7 mouse cellular contexts compared by ENCODE assay signal in the genomic region with DNA sequence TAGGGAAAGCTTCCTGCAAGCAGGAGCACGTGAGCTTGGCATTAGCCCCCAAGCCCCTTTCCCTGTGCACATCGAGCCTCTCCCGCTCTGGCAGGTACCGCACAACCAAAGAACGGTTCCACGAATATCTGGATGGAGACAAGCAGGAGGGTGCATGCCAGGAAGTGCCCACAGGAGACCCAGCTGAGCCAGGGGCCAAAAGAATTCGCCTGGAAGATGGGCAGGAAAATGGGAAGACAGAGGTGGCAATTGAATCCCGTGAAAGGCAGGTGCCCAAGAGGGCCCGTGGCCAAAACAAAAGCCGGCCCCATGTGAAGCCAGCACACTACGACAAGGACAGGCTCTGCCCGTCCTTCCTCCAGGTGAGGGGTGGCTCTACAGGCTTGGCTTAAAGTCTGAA. TPM values are rescaled to one million over a fixed set of nuclear protein-coding genes. Genes with fewer than 3 reads are reported as not detected.
DNase-seq lines count a peak whose midpoint lies in the region; ATAC-seq and TF ChIP-seq lines count a peak whose summit lies in the region.

No protein-coding gene starts in this region.

- H3K9me3 ChIP-seq in lung, embryonic 15.5 days = no peaks in the 10 kb centered on the region
- no peaks in the 10 kb centered on the region for H3K9me3 ChIP-seq in intestine, embryonic 16.5 days (ENCODE audit: control insufficient read depth, low read length)
- H3K9me3 ChIP-seq in neural tube, embryonic 15.5 days (replicated peaks) = no peaks in the 10 kb centered on the region

- no peak for DNase-seq in lung, postnatal 14 days
- DNase-seq in ovary, postnatal 36 days (ENCODE audit: low spot score) = no peak
- DNase-seq in embryo, embryonic 10 days (ENCODE audit: low spot score) = no peak

- no peak overlapping the region for H3K27ac ChIP-seq in lung, embryonic 15.5 days
- H3K27ac ChIP-seq in embryonic fibroblast, embryonic 13.5 days (ENCODE audit: insufficient read depth, low read length) = no peak overlapping the region
- H3K27ac ChIP-seq in intestine, embryonic 16.5 days (ENCODE audit: low read length) = peak overlapping the region; percentile 96
- peak overlapping the region; percentile 98 for H3K27ac ChIP-seq in neural tube, embryonic 15.5 days (replicated peaks)

- 49% methylated on average over 12 of the region's 12 CpGs for WGBS in lung, embryonic 15.5 days
- WGBS in intestine, embryonic 16.5 days = 50% methylated on average over 12 of the region's 12 CpGs
- WGBS in neural tube, embryonic 15.5 days = 56% methylated on average over 12 of the region's 12 CpGs

- H3K36me3 ChIP-seq in lung, embryonic 15.5 days = peaks cover 25% of the 10 kb centered on the region
- H3K36me3 ChIP-seq in intestine, embryonic 16.5 days (ENCODE audit: control insufficient read depth, insufficient read depth, low read length) = peaks cover 22% of the 10 kb centered on the region
- H3K36me3 ChIP-seq in neural tube, embryonic 15.5 days = peaks cover 38% of the 10 kb centered on the region

- no peaks in the 10 kb centered on the region for H3K27me3 ChIP-seq in lung, embryonic 15.5 days
- H3K27me3 ChIP-seq in intestine, embryonic 16.5 days (replicated peaks; ENCODE audit: control insufficient read depth, insufficient read depth, low read length) = no peaks in the 10 kb centered on the region
- H3K27me3 ChIP-seq in neural tube, embryonic 15.5 days (replicated peaks) = 0 out of 2 replicates have a peak, but pooled peaks cover 5% of the 10 kb centered on the region

- H3K9ac ChIP-seq in lung, embryonic 15.5 days = peak overlapping the region; percentile 87
- H3K9ac ChIP-seq in intestine, embryonic 16.5 days (ENCODE audit: low read depth, low read length) = peak overlapping the region; percentile 91
- peak overlapping the region; percentile 81 for H3K9ac ChIP-seq in neural tube, embryonic 15.5 days (replicated peaks)

- peaks cover 34% of the 10 kb centered on the region for H3K4me1 ChIP-seq in lung, embryonic 15.5 days
- H3K4me1 ChIP-seq in embryonic fibroblast, embryonic 13.5 days (ENCODE audit: control insufficient read depth, insufficient read depth, low read length) = no peaks in the 10 kb centered on the region; the same call in 1 of the 2 replicates
- peaks cover 24% of the 10 kb centered on the region for H3K4me1 ChIP-seq in intestine, embryonic 16.5 days (ENCODE audit: control insufficient read depth, insufficient read depth, low read length)
- H3K4me1 ChIP-seq in neural tube, embryonic 15.5 days = peaks cover 36% of the 10 kb centered on the region

- H3K4me3 ChIP-seq in lung, embryonic 15.5 days = peak overlapping the region; percentile 74
- peak overlapping the region; percentile 81 for H3K4me3 ChIP-seq in embryonic fibroblast, embryonic 13.5 days (ENCODE audit: insufficient read depth, low read length)
- peak overlapping the region; percentile 83 for H3K4me3 ChIP-seq in intestine, embryonic 16.5 days (ENCODE audit: low read length)
- peak overlapping the region; percentile 84 for H3K4me3 ChIP-seq in neural tube, embryonic 15.5 days (replicated peaks)

- ATAC-seq in lung, embryonic 15.5 days (ENCODE audit: borderline replicate concordance, extremely low read depth, low FRiP score, low TSS enrichment) = no peak
- ATAC-seq in intestine, embryonic 16.5 days = no peak
- peak; percentile 6 for ATAC-seq in neural tube, embryonic 15.5 days (ENCODE audit: low FRiP score)

- TF ChIP-seq POLR2A in embryonic fibroblast, embryonic 13.5 days (IDR thresholded peaks at IDR 0.05; ENCODE audit: low read depth, low read length) = no peak; the same call in 1 of the 2 replicates

- peak overlapping the region; percentile 70 for H3K4me2 ChIP-seq in lung, embryonic 15.5 days
- H3K4me2 ChIP-seq in intestine, embryonic 16.5 days (ENCODE audit: low read depth, low read length) = peak overlapping the region; percentile 71
- H3K4me2 ChIP-seq in neural tube, embryonic 15.5 days = peak overlapping the region; percentile 84

- TF ChIP-seq CTCF in embryonic fibroblast, embryonic 13.5 days (IDR thresholded peaks at IDR 0.05; ENCODE audit: borderline replicate concordance, insufficient read depth, low read length) = no peak

RNA-seq across cellular contexts. Expression of gene Dus3l, which starts 0.9 kb away (rescaled TPM):
- polyA plus RNA-seq in lung, embryonic 15.5 days (2015; fragmentation: Nextera tagmentation; extraction: Ambion mirVana) = 42.6 and 46.5 TPM in 2 replicates
- 17.4 and 17.6 TPM in 2 replicates for polyA plus RNA-seq in embryonic fibroblast, embryonic 13.5 days (2011; ENCODE audit: insufficient read length, low read depth, missing spikeins)
- polyA plus RNA-seq in intestine, embryonic 16.5 days (2015; fragmentation: Nextera tagmentation; extraction: Ambion mirVana) = 37.6 and 40.0 TPM in 2 replicates
- polyA plus RNA-seq in neural tube, embryonic 15.5 days (2015; fragmentation: Nextera tagmentation; extraction: Ambion mirVana) = 86.4 and 97.6 TPM in 2 replicates

RNA-seq across cellular contexts. Expression of gene Prr22, which starts 4.6 kb away (rescaled TPM):
- 1.0 and 1.2 TPM in 2 replicates for polyA plus RNA-seq in lung, embryonic 15.5 days (2015; fragmentation: Nextera tagmentation; extraction: Ambion mirVana)
- polyA plus RNA-seq in embryonic fibroblast, embryonic 13.5 days (2011; ENCODE audit: insufficient read length, low read depth, missing spikeins) = not detected in 2 replicates
- 0.84 and 1.6 TPM in 2 replicates for polyA plus RNA-seq in intestine, embryonic 16.5 days (2015; fragmentation: Nextera tagmentation; extraction: Ambion mirVana)
- polyA plus RNA-seq in neural tube, embryonic 15.5 days (2015; fragmentation: Nextera tagmentation; extraction: Ambion mirVana) = 0.87 and 0.93 TPM in 2 replicates

RNA-seq across cellular contexts. Expression of gene Nrtn, which starts 8.1 kb away (rescaled TPM):
- polyA plus RNA-seq in lung, embryonic 15.5 days (2015; fragmentation: Nextera tagmentation; extraction: Ambion mirVana) = 9.4 and 9.5 TPM in 2 replicates
- not detected in 2 replicates for polyA plus RNA-seq in embryonic fibroblast, embryonic 13.5 days (2011; ENCODE audit: insufficient read length, low read depth, missing spikeins)
- 7.0 and 7.9 TPM in 2 replicates for polyA plus RNA-seq in intestine, embryonic 16.5 days (2015; fragmentation: Nextera tagmentation; extraction: Ambion mirVana)
- polyA plus RNA-seq in neural tube, embryonic 15.5 days (2015; fragmentation: Nextera tagmentation; extraction: Ambion mirVana) = 2.7 and 5.3 TPM in 2 replicates

RNA-seq across cellular contexts. Expression of gene Vmac, which starts 47.6 kb away (rescaled TPM):
- 13.6 and 16.2 TPM in 2 replicates for polyA plus RNA-seq in lung, embryonic 15.5 days (2015; fragmentation: Nextera tagmentation; extraction: Ambion mirVana)
- polyA plus RNA-seq in embryonic fibroblast, embryonic 13.5 days (2011; ENCODE audit: insufficient read length, low read depth, missing spikeins) = 15.0 and 15.1 TPM in 2 replicates
- 15.7 and 16.6 TPM in 2 replicates for polyA plus RNA-seq in intestine, embryonic 16.5 days (2015; fragmentation: Nextera tagmentation; extraction: Ambion mirVana)
- polyA plus RNA-seq in neural tube, embryonic 15.5 days (2015; fragmentation: Nextera tagmentation; extraction: Ambion mirVana) = 13.8 and 18.1 TPM in 2 replicates

RNA-seq across cellular contexts. Expression of gene Ndufa11, which starts 47.9 kb away (rescaled TPM):
- polyA plus RNA-seq in lung, embryonic 15.5 days (2015; fragmentation: Nextera tagmentation; extraction: Ambion mirVana) = 465 and 491 TPM in 2 replicates
- 114 and 127 TPM in 2 replicates for polyA plus RNA-seq in embryonic fibroblast, embryonic 13.5 days (2011; ENCODE audit: insufficient read length, low read depth, missing spikeins)
- 527 and 530 TPM in 2 replicates for polyA plus RNA-seq in intestine, embryonic 16.5 days (2015; fragmentation: Nextera tagmentation; extraction: Ambion mirVana)
- polyA plus RNA-seq in neural tube, embryonic 15.5 days (2015; fragmentation: Nextera tagmentation; extraction: Ambion mirVana) = 639 and 709 TPM in 2 replicates

Comparison
In these comparisons a context has a peak if more than half of its experiments do, and no peak if none do; other contexts are left out.
1. H3K27ac ChIP-seq: peak in intestine, embryonic 16.5 days (single experiment) and neural tube, embryonic 15.5 days (single experiment); none in lung, embryonic 15.5 days (single experiment) and embryonic fibroblast, embryonic 13.5 days (single experiment).
2. Peak in every context shown above with its lines, with median percentiles within 50 percentile points of each other: H3K4me2 ChIP-seq, H3K4me3 ChIP-seq and H3K9ac ChIP-seq.